Mouse (Mus musculus) myocyte (in vitro differentiated cells): ENCODE data around the gene Hist1h2bp. TPM values are rescaled to one million over a fixed set of nuclear protein-coding genes. Genes with fewer than 3 reads are reported as not detected.

ENCODE experiments used
- H3K27me3 ChIP-seq: one replicate; pipeline ENCODE4 v1.6.1; 2011; ENCODE audit not compliant: control insufficient read depth, insufficient read depth, insufficient read length
- H3K36me3 ChIP-seq: one replicate; pipeline ENCODE4 v1.6.1; 2011; ENCODE audit not compliant: control insufficient read depth, insufficient read depth
- H3K4me2 ChIP-seq: one replicate; pipeline ENCODE4 v1.6.1; 2011; ENCODE audit warnings: low read depth, control low read depth
- H3K4me3 ChIP-seq: one replicate; pipeline ENCODE4 v1.5.1; 2011; ENCODE audit warnings: mild to moderate bottlenecking, control low read depth, moderate library complexity
- H3K79me2 ChIP-seq: one replicate; pipeline ENCODE4 v1.6.1; 2011; ENCODE audit not compliant: control insufficient read depth, insufficient read depth
- H3ac ChIP-seq: one replicate; pipeline ENCODE4 v1.6.1; 2011; ENCODE audit not compliant: control insufficient read depth, insufficient read length
- CEBPB ChIP-seq: IDR thresholded peaks from 2 replicates; pipeline ENCODE4 v1.6.1; 2011; ENCODE audit warnings: mild to moderate bottlenecking, moderate library complexity; ENCODE audit not compliant: poor library complexity, insufficient read depth, severe bottlenecking
- E2F4 ChIP-seq: IDR thresholded peaks from one replicate; pipeline ENCODE4 v1.6.1; 2011; ENCODE audit warnings: mild to moderate bottlenecking, control low read depth, moderate library complexity; ENCODE audit not compliant: insufficient read depth
- MAX ChIP-seq: IDR thresholded peaks from one replicate; pipeline ENCODE4 v1.6.1; 2011; ENCODE audit warnings: low read depth, mild to moderate bottlenecking, control low read depth
- MYOD1 ChIP-seq, 3 experiments: IDR thresholded peaks; one replicate each; pipeline ENCODE4 v1.6.1; 2011; ENCODE audit warnings: control low read depth in 2 of 3, low read depth in 2 of 3, mild to moderate bottlenecking in 2 of 3, moderate library complexity in 1 of 3; ENCODE audit not compliant: insufficient read length in 2 of 3, control insufficient read depth in 1 of 3
- MYOG ChIP-seq, 3 experiments: IDR thresholded peaks; one replicate each; pipeline ENCODE4 v1.6.1; 2011; ENCODE audit warnings: control low read depth in 2 of 3, low read depth in 2 of 3, mild to moderate bottlenecking in 2 of 3; ENCODE audit not compliant: insufficient read length in 2 of 3, control insufficient read depth in 1 of 3, insufficient read depth in 1 of 3
- POLR2A ChIP-seq: IDR thresholded peaks from one replicate; pipeline ENCODE4 v1.6.1; 2011; ENCODE audit warnings: low read depth, mild to moderate bottlenecking, control low read depth, moderate library complexity; ENCODE audit not compliant: insufficient read length
- POLR2AphosphoS2 ChIP-seq: IDR thresholded peaks from one replicate; pipeline ENCODE4 v1.6.1; 2011; ENCODE audit warnings: low read depth, control low read depth; ENCODE audit not compliant: insufficient read length
- REST ChIP-seq: IDR thresholded peaks from one replicate; pipeline ENCODE4 v1.6.1; 2011; ENCODE audit warnings: mild to moderate bottlenecking, control low read depth, moderate library complexity; ENCODE audit not compliant: insufficient read depth, insufficient read length
- SRF ChIP-seq: IDR thresholded peaks from one replicate; pipeline ENCODE4 v1.6.1; 2011; ENCODE audit warnings: low read depth; ENCODE audit not compliant: control insufficient read depth, insufficient read length
- TCF12 ChIP-seq: IDR thresholded peaks from one replicate; pipeline ENCODE4 v1.6.1; 2011; ENCODE audit warnings: mild to moderate bottlenecking, control low read depth; ENCODE audit not compliant: poor library complexity, insufficient read depth, severe bottlenecking
- TCF3 ChIP-seq: IDR thresholded peaks from one replicate; pipeline ENCODE4 v1.6.1; 2011; ENCODE audit warnings: low read depth, control low read depth; ENCODE audit not compliant: insufficient read length
- USF1 ChIP-seq: IDR thresholded peaks from one replicate; pipeline ENCODE4 v1.6.1; 2011; ENCODE audit warnings: low read depth, mild to moderate bottlenecking, control low read depth, moderate library complexity
- polyA plus RNA-seq: library from polyadenylated mRNA; unstranded; fragments of >200 nt; fragmentation: generic; extraction: Trizol; gene quantifications from one replicate; pipeline ENCODE4 v1.2.1, GENCODE M21; 2012; ENCODE audit warnings: missing spikeins

Hist1h2bp gene
- polyA plus RNA-seq, 1 experiment: 0.89 TPM

- H3K4me2 ChIP-seq: peak overlapping the region; percentile 71
Measured at GRCm38 (mm10) chr13:21755707-21756106, 31.6 kb upstream of the Hist1h2bp start.

GRCm38 (mm10) chr13:21778814-21779766 lies 8.2 kb upstream of the Hist1h2bp start:
- peaks cover 2% of the 10 kb centered on the region for H3K36me3 ChIP-seq
- H3K79me2 ChIP-seq: no peaks in the 10 kb centered on the region
- TF ChIP-seq MYOG (IDR thresholded peaks at IDR 0.05; ENCODE audit: control insufficient read depth in 1 of 3, insufficient read depth in 1 of 3, insufficient read length in 2 of 3, low read depth in 2 of 3) (no peak), CEBPB (no peak), MAX (no peak), SRF (no peak), USF1 (no peak), POLR2A (peak; percentile 93), POLR2AphosphoS2 (peak; percentile 98), E2F4 (peak; percentile 92), REST (no peak), TCF3 (no peak), TCF12 (no peak), MYOD1 (IDR thresholded peaks at IDR 0.05; ENCODE audit: control insufficient read depth in 1 of 3, insufficient read length in 2 of 3, low read depth in 2 of 3) (no peak)
- peak overlapping the region; percentile 30 for H3ac ChIP-seq
- H3K27me3 ChIP-seq: no peaks in the 10 kb centered on the region
- H3K4me2 ChIP-seq: peak overlapping the region; percentile 95
- peak overlapping the region; percentile 58 for H3K4me3 ChIP-seq

More at GRCm38 (mm10) chr13:21755707-21756106, 31.6 kb upstream of the Hist1h2bp start:
- Histone ChIP-seq H3K36me3 (no peaks in the 10 kb centered on the region), H3K79me2 (no peaks in the 10 kb centered on the region), H3K27me3 (no peaks in the 10 kb centered on the region), H3ac (no peak overlapping the region), H3K4me3 (peak overlapping the region; percentile 24)
- no peak for TF ChIP-seq MYOD1 (IDR thresholded peaks at IDR 0.05; ENCODE audit: control insufficient read depth in 1 of 3, insufficient read length in 2 of 3, low read depth in 2 of 3)
- TF ChIP-seq E2F4: no peak
- TF ChIP-seq POLR2A: no peak
- TF ChIP-seq TCF3: no peak
- TF ChIP-seq POLR2AphosphoS2: no peak
- no peak for TF ChIP-seq SRF
- TF ChIP-seq USF1: no peak
- TF ChIP-seq MAX: no peak
- no peak for TF ChIP-seq MYOG (IDR thresholded peaks at IDR 0.05; ENCODE audit: control insufficient read depth in 1 of 3, insufficient read depth in 1 of 3, insufficient read length in 2 of 3, low read depth in 2 of 3)
- TF ChIP-seq REST: no peak
- TF ChIP-seq TCF12: no peak
- no peak for TF ChIP-seq CEBPB

GRCm38 (mm10) chr13:21779767-21780731 lies 7.2 kb upstream of the Hist1h2bp start, which contains the start of gene Hist1h1b:
Hist1h1b (minus strand) TSS chr13:21780625.
- Histone ChIP-seq H3K27me3 (no peaks in the 10 kb centered on the region), H3K4me3 (peak within 1 kb of the TSS; percentile 58), H3K79me2 (no peaks in the 10 kb centered on the region), H3K36me3 (no peaks in the 10 kb centered on the region), H3K4me2 (peak within 1 kb of the TSS; percentile 95), H3ac (peak within 1 kb of the TSS; percentile 30)
- no peak for TF ChIP-seq MYOD1 (IDR thresholded peaks at IDR 0.05; ENCODE audit: control insufficient read depth in 1 of 3, insufficient read length in 2 of 3, low read depth in 2 of 3)
- TF ChIP-seq TCF3: no peak
- peak; percentile 99 for TF ChIP-seq POLR2A
- no peak for TF ChIP-seq USF1
- TF ChIP-seq POLR2AphosphoS2: peak; percentile 99
- TF ChIP-seq MAX: no peak
- no peak for TF ChIP-seq TCF12

- H3K79me2 ChIP-seq: no peaks in the 10 kb centered on the region
- H3K36me3 ChIP-seq: no peaks in the 10 kb centered on the region
- H3ac ChIP-seq: no peak overlapping the region
- TF ChIP-seq TCF3: no peak
- no peak for TF ChIP-seq USF1
- no peak for TF ChIP-seq TCF12
- TF ChIP-seq SRF: no peak
- TF ChIP-seq E2F4: no peak
- TF ChIP-seq MAX: no peak
- TF ChIP-seq REST: no peak
- H3K4me2 ChIP-seq: peak overlapping the region; percentile 95
- peak overlapping the region; percentile 58 for H3K4me3 ChIP-seq
- H3K27me3 ChIP-seq: no peaks in the 10 kb centered on the region
Measured at GRCm38 (mm10) chr13:21781021-21781555, 6.2 kb upstream of the Hist1h2bp start.
